Mouse (Mus musculus) urinary bladder, postnatal 10 days (tissue): ENCODE data around the gene Ntmt1.

Experiments
- DNase-seq: peaks from one replicate; pipeline ENCODE4 v3.0.0; 2022; ENCODE audit warnings: low spot score

Gene Ntmt1

DNA sequence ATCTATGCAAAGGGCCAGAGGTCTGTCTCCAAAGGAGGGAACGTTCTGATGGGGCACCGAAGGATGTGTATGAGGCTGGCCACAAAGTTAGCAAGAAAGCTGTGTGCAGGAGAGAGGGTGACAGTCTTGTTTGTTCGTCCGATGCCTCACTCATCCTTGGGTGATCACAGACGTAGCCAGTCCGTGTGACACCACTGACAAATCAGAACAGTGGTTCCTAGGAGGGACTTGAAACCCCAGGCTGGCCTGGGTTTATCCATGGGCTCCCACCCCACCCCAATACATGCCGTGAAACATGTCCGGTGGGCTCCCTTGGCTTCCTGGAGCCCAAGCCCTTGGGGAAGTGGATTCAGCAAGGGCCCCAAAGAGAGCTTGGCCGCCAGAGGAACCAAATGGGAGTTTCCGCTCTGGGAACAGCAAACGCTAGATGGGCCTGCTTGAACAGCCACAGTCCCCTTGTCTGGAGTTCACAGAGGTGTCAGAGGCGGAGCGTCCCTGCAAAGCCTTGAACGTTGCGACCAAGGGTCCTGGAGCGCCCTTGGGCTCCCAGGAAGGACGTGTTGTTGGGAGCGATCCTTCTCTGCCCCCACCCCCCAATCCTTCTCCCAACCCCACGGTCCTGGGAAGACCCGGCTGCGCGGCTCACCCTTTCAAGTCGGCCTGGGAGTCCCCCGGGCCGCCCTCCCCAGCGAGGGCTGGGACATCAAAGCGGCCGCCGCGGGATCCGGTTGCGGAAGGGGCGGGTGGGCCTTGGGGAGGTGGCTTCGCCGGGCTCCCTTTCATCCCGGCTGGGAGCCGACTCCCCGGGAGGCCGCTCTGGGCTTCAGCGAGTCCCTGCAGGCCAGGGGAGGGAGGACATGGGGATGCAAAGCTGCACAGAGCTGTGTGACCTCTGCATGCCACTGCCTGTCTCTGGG, 23.3 kb upstream of the Ntmt1 start:
- no peak for DNase-seq

DNA sequence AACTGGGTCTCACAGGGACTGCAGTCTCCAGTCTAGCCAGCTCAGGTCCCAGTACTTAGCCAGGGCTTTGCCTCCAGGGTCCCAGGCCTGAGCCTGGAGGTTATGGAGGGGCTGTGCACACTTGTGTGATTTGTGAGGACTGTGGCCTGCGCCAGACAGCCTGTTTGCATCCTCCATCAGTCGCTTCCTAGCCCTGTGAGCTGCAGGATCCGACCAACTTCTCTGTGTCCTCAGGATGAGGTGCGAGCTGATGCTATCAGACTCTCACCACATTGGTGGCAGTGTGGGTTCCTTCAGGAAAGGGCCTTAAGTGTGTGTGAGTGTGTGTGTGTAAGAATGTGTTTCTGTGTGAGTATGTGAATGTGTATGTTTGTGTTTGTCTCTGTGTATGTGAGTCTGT, 20.2 kb upstream of the Ntmt1 start:
- no peak for DNase-seq

DNA sequence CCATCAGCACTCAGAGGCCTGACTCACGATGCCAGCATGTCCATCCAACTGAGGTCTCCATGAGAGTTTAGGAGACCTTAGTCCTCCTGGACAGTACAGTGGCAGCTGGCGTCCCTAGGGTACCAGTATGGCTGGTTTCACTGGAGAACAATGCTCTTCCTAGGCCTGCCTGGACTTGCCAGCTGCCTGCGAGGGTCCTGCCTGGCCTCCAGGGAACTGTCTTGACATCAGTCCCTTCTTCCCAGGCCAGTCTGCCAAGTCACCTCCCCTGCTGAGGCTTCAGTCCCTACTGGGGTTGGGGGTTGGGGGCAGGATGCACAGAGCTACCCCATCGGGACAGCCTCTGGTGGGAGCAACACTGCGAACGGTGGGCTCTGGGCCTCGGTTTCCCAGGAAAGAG, 15.6 kb upstream of the Ntmt1 start:
- no peak for DNase-seq

DNA sequence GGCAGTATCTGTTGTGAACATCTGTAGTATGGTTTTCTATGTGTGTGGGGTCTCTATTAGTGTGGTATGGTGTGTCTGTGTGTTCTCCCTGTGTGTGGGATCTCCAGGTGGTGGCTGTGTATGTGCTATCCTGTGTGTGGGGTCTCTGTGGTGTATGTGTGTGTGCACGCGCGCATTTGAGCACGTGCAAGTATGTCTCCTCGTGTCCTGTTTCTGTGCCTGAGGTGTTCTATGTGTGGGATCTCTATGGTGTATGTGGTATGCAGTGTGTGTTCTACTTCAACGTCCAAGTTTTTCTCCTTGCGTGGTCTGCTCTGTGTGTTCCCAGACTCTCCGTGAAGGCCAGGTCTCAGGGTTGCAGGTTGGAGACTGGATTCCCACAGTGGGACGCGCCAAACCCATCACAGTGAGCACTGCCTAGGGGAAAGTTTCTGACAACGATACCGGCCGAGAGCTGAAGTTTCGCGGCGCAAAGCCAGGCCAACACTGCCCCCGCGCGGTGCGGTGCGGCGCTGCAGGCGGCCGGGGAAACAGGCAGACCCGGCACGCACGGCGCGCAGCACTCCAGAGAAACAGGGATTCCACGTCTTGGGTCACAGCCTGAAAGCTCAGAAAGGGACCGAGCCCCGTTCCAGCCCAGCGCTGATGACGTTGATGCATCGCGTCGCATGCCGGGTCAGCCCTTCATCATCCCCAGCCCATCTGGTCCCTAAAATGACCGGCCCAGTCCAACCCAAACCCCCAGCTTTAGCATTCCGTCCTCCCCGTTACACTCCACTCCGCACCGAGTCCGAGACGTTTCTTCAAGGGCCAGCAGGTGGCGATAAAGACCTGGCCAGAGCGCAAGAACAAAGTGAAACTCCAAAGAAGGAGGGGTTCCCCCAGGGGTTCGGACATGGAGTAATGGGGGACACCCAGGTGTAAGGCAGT, 13.2 kb upstream of the Ntmt1 start:
- DNase-seq = peak; percentile 87

DNA sequence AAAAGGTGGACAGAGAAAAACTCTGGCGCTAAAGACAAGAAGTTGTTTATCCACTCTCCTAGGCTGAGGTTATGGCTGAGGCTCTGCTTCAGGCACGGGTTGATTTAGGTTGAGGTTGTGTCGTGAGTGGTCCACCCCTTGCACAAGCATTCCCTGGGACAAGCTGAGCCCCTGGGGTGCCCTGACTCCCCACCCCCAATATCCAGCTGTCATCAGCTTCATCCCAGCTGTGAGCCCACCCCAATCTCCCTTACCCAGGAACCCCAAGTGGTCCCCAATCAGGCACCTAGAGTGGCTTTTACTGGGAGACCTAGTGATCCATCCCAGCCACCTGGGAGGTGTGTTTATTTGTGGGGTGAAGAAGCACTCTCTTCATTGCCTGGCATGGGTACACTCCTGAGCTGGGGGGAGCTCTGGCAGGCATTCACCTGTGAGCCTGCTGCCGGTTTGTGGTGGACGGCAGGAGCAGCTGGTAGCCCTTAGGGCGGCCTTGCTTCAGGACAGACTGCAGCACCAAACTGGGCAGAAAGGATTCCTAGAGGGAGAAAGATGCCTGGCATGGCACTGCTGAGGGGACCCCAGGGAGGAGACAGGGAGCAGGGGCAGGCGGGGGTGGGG, 12.2 kb upstream of the Ntmt1 start:
- DNase-seq = no peak

DNA sequence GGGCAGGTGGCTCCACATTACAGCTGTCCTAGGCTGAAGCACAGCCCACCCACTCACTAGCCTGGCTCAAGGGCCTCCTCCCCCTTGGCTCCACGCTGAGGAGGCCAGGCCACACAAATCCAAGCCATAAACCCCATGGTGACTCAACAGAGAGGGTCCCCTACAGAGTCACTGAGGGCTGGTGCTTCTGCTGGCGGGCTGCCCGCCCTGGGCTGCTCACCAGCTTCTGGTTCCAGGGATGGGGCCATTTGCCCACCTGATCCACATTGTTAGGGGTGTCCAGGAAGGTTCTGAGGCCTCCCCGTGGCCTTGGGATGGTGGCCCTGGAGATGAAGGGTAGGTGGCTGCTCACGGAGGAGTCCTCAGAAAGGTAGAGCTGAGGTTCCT, 11.7 kb upstream of the Ntmt1 start:
- no peak for DNase-seq

DNA sequence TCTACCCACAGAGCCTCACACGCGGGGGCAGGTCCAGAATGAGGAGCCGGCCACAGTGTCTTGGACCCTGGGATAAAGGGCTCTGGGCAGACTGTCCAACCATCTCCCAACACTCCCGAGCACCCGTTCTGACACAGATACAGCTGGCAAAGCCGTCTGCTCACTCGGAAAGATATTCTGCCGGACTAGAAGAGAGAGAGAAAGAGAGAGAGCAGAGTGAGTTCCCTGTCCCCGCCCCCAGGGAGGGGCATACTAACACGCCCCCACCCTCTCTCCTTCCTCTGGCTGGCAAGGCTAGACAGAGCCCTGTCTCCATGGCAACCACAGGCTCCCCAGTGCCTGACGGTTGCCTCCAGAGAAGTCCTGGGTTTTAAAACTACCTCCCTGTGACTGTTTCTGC, 11.2 kb upstream of the Ntmt1 start:
- DNase-seq = no peak

DNA sequence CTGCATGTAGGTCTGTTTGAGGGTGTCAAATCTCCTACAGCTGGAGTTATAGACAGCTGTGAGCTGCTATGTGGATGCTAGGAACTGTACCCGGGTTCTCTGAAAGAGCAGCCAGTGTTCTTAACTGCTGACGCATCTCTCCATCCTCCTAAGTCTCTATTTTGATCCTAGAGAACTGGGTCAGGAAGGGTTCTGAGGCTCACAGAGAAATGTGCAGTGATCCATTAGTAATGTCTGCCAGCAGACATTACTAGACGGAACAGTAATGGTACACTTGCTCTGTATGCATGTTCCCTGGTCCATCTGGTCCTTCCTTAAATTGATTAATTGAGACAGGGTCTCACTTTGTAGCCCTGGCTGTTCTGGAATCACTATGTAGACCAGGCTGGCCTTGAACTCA, 8.2 kb upstream of the Ntmt1 start:
- DNase-seq = no peak

DNA sequence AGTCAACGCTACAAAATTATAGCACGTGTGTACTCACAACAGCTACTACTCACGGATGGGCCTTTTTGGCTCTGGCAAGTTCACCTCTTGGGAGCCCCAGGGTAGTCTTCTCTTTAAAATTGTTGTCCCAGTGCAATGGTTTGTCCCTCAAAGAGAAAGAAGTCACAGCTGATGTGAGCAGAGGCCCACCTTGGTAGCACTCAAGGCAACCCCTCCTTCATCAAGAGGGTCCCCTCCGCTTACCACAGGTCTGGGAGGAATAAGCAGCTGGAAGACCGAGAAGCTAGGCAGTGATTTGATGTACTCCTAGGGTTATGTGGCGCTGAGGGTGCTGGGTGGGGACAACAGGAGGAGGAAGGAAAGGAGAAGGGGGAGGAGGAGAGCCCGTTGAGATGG, 7.0 kb upstream of the Ntmt1 start:
- no peak for DNase-seq

DNA sequence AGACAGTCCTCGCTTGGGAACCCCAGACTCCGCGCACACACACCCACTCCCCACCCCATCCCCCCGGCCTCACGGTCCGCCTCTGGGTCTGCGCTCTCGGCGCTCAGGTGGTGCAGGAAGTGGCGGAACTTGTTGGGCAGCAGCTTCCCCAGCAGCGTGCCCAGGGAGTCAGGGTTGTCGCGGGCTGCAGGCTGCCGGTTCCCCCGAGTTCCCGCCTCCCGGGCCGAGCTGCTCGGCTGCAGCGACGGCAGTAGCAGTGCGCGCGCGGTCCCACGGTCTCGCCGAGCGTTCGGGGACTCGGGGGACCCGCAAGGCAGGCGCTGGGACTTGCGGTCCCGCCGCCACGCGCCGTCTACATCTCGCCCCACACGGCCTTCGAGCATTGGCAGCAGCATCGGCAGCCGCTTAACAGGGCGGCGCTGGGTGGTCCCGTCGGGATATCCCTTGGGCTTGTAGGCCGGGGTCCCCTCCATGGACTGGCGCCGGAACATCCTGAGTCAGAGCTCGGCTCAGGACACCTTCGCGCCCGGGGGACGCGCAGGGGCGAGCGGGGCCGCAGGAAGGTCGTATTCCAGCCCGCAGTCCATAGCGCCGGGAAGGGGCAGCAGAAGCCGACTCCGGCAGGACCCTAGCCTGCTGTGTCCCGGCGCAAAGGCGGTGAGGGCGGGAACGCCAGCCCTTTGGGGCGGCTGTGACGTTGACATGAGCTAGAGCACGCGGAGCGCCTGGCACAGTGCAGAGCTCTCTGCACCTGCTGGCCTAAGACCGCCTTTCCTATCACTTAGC, 6.4 kb upstream of the Ntmt1 start:
- no peak for DNase-seq

DNA sequence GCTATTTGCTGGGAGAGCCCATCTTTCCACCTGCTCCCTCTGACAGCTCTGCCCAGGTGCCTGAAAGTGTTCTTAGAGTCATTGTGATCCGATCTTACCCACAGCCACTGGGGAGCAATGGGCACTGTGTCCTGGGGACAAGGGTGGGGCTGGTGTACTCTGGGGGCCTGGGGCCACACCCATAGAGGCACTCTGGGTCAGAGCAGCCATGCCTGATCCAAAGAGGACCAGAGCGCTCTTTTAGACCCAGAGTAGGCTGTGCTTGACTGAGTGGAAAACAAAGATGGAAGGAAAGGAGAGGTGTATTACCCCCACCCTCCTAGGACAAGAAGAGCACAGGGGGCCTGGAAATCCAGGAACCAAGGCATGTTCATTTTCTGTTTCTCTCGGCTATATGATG, 4.0 kb upstream of the Ntmt1 start, which contains the start of gene 1700001O22Rik:
Gene 1700001O22Rik (minus strand): TSS at position 58 of the 400 bp plus-strand sequence.
- DNase-seq = no peak

DNA sequence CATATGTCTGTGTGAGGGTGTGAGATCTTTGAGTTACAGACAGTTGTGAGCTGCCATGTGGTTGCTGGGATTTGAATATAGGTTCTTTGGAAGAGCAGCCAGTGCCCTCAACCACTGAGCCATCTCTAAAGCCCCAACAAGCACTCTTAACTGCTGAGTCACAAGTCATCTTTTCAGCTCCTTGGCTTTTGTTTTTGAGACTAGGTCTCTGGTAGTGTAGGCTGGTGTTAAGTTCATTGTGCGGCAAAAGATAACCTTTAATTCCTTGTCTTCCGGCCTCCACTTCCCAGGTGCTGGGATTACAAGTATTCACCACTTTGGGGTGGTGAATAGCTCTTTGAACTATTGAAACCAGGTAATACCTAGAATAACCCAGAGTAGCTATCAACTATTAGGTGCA, 1.6 kb upstream of the Ntmt1 start:
- DNase-seq = no peak

DNA sequence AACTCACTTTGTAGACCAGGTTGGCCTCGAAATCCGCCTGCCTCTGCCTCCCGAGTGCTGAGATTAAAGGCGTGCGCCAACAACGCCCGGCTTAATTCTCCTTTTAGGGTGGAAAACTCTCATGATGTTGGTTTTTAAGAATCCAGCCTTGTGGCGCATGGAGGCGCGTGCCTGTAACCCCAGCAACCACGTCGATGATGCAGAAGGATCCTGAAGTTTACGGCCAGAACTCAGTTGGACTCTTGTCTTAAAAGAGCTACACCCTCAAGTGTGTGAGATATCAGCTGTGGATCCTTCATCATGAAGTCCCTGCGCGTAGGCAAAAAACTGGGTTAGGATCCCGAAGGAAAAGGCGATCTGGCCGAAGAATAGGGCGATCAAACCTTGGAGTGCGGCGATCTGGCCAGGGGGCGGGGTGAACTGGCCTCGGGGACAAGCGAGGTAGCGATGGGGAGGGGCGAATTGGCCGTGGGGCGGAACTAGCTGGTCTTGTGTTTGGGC, 429 bp upstream of the Ntmt1 start:
- no peak for DNase-seq

DNA sequence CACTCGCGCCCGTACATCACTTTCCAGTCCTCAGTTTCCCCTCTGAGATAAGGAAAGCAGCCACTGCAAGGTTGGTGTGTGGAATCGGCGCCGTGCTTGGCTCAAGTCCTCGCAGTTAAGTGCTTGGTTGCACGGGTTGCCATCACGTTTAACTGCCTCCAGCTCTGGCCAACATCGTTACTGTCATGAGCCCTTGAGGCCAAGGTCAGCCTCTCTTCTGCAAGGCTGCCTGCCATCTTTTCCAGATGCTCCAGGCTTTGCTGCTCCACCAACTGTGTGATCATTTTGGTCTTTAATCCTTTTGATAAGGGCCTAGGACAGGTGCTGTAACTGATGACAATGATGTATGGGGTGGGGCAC, 650 bp downstream of the Ntmt1 start:
- DNase-seq = no peak

DNA sequence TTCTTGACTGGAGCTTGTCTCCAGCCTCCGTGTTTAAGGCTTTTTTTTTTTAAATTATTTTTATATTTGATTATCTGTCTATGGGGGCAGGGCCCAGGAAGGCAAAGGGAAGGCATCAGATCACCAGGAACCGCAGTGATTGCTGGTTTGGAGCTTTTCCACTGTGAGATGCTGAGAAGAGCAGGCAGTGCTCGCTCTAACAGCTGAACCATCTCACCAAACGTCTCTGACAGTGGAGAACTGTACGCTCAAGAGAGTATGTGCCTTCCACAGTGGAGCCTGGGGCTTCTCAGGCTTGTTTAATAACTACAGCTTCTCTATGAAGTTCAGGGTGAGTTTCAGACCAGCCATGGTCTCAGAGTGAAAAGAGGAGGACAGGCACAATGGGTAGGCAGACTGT, 1.9 kb downstream of the Ntmt1 start:
- DNase-seq = no peak

DNA sequence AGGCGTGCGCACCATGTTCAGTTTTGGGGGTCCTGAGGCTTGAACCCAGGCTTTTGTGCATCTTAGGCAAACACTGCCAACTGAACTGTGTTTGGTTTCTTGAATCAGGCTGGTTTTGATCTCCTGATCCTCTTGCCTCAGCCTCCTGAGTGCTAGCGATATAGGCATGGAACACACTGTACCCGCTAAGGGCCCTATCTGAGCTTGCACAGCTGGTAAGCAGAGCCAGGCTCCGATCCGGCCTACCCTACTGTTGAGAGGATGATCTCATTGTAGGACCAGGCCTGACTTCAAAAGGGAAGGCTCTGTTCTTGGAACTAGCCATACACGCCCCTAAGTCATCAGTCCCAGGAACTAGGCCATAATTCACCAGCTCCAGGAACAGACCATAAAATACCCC, 2.9 kb downstream of the Ntmt1 start:
- no peak for DNase-seq

DNA sequence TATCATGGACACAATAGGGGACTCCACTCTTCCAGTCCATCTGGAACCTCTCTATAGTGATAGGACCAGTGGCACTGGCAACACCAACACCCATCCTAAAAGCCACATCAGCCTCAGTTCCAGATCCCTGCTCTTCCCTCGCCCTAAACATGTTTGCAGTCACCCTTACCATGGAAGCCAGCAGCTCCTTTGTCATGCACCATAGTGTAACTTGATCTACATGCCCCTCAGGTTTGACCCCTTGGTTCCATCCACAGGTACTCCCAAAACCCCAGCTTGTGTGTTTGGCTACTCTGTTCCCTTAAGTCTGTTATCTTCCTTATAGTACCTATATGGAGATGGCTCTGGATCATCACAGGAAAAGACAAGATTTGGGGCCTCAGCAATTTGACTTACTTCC, 8.8 kb downstream of the Ntmt1 start:
- DNase-seq = no peak

DNA sequence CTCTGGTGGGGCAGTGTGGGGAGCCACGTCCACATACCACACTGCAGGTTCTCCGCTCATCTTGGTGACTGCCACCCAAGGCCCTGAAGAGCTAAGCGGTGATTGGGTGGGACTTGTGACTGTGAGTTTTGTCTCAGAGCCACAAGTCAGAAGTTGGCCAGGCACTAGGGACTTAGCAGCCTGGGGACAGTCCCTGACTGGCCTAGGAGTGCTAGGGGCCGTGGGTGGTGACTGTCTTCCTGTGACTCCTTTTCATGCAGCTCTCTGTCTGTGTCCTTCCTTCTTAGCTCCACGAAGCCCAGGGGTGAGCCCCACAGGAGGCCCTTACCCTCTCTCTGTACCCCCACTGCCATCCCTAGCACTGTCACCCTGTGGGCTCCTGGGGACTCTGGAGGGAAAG, 12.2 kb downstream of the Ntmt1 start:
- DNase-seq = no peak

DNA sequence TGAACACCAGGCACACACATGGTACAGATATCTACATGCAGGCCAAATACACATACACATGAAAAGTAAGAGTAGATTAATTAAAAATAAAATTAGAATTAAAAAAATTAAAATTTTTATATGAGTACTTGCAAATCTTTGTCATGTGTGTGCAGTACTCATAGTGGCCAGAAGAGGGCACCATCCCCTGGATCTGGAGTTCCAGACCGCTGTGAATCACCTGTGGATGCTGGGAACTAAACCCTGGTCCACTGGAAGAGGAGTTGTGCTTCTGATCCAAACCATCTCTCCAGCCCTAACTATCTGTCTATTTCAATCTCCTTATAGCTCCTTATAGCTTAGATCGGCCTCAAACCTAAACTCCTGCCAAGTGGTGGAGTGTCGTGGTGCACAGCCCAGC, 13.4 kb downstream of the Ntmt1 start:
- DNase-seq = no peak

DNA sequence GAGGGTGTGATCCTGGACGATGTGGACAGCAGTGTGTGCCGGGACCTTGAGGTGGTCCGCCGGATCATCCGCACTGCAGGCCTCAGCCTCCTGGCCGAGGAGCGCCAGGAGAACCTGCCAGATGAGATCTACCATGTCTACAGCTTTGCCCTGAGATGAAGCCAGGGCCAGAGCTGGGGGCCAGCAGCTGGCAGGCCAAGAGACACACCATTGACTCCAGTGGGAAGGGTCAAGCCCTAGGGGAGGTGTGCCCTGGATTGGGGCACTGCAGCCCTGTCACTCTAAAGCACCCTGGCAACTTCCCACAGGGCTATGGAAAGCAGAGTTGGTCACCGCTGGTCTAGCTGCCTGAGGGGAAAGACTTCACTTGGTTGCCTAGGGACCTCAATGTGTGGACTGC, 14.8 kb downstream of the Ntmt1 start:
- DNase-seq = no peak

DNA sequence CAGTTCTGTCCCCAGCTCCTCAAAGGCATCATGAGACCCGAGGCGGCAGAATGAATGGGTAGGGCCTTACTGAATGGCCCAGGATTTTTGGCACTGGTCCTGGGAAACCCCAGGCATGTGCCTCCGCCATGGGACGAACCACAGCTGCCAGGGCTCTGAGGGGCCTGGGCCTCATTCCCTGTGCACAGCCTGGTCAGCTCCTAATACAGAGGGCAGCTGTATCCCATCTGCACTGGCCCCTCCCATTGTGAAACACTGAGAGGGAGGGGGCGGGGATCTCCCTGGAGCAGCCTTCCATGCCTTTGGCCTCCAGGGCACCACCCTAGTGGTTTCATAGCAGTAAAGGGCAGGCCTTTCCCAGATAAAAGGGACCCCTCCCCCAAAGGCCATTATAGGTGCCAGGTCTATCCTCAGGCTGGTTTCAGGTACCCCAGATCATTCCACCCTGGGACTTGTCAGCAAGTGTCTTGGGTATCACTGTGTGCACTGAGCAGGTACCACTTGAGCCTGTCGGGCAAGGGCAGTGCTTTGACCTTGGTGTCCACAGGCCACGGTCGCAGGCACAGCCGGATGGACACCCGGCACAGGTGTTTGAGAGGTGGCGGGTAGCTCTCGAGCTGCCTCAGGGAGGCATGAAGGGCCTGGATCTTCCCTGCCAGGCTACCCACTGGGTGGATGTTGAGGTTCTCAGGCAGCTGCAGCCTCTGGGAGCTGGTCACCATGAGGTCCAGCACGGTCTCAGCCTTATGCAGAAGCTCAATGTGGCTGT, 15.9 kb downstream of the Ntmt1 start:
- no peak for DNase-seq
